Mouse (Mus musculus) thymus, postnatal 14 days (tissue): ENCODE measurements at regions not wholly inside any gene's neighbourhood (a gene's known extent, or its start where the extent isn't known, plus 50 kb on each side); places are given as distances from the start of the nearest gene placed in this dataset.
A peak's percentile ranks its signal among the peaks of the same experiment; 100 is the strongest.
"Not testable (repeated sequence)": the region's sequence is repeated elsewhere in the genome, so short reads cannot be mapped to it uniquely, and the experiment has no call there.

Source experiments
- DNase-seq: peaks from one replicate; pipeline ENCODE4 v3.0.0; 2021

- DNase-seq, result no peak
Observed at GRCm38 (mm10) chr8:88064414-88065110, 54.0 kb upstream of the Cnep1r1 start.

GRCm38 (mm10) chr8:88059107-88059506 lies 59.5 kb upstream of the Cnep1r1 start:
- DNase-seq, result not testable (repeated sequence)

- no peak for DNase-seq
Observed at GRCm38 (mm10) chr8:88057686-88058234, 60.8 kb upstream of the Cnep1r1 start.

GRCm38 (mm10) chr8:88050651-88051050 lies 67.9 kb upstream of the Cnep1r1 start:
- no peak for DNase-seq

- no peak for DNase-seq
Observed at GRCm38 (mm10) chr8:88049091-88049490, 69.5 kb upstream of the Cnep1r1 start.

GRCm38 (mm10) chr8:88045995-88046394 lies 72.6 kb upstream of the Cnep1r1 start:
- no peak for DNase-seq

GRCm38 (mm10) chr8:88039286-88039685 lies 79.3 kb upstream of the Cnep1r1 start:
- DNase-seq, result no peak

- no peak for DNase-seq
Observed at GRCm38 (mm10) chr8:88037994-88038393, 78.6 kb upstream of the Zfp423 start.

- DNase-seq, result peak; percentile 13
Observed at GRCm38 (mm10) chr8:88033054-88033453, 73.7 kb upstream of the Zfp423 start.

- no peak for DNase-seq
Observed at GRCm38 (mm10) chr8:88024496-88024895, 65.1 kb upstream of the Zfp423 start.

GRCm38 (mm10) chr8:88023423-88023822 lies 64.0 kb upstream of the Zfp423 start:
- DNase-seq, result no peak

- DNase-seq, result no peak
Observed at GRCm38 (mm10) chr8:88022776-88023385, 63.5 kb upstream of the Zfp423 start.

- DNase-seq, result no peak
Observed at GRCm38 (mm10) chr8:88019243-88020115, 60.1 kb upstream of the Zfp423 start.

GRCm38 (mm10) chr8:88018494-88018893 lies 59.1 kb upstream of the Zfp423 start:
- no peak for DNase-seq

- DNase-seq, result no peak
Observed at GRCm38 (mm10) chr8:88012177-88012825, 52.9 kb upstream of the Zfp423 start.

GRCm38 (mm10) chr8:88010566-88010965 lies 51.2 kb upstream of the Zfp423 start:
- no peak for DNase-seq

- DNase-seq, result no peak
Observed at GRCm38 (mm10) chr8:88009878-88010277, 50.5 kb upstream of the Zfp423 start.
